Mouse (Mus musculus): ENCODE results near the gene Stard3. TPM values are rescaled to one million over a fixed set of nuclear protein-coding genes. Genes with fewer than 3 reads are reported as not detected.

Gene Stard3
- total RNA-seq, 2 experiments from 2014 or later = 34.1 to 36.8 TPM

- intact Hi-C loops (cut with DNase I) = no loop called here
- no peak for DNase-seq (ENCODE audit: low spot score in 2 of 2)
These were observed 58.9 kb downstream of the Stard3 start for GRCm38 (mm10) chr11:98417074-98417473.

- intact Hi-C loops (cut with DNase I) = no loop called here
- DNase-seq (ENCODE audit: low spot score in 2 of 2) = peak in 1 of 2 experiments; percentile 37
These were observed 60.1 kb downstream of the Stard3 start for GRCm38 (mm10) chr11:98418273-98418672.

GRCm38 (mm10) chr11:98418939-98419547, 60.9 kb downstream of the Stard3 start:
- intact Hi-C loops (cut with DNase I) = no loop called here
- DNase-seq (ENCODE audit: low spot score in 2 of 2) = no peak

DNA sequence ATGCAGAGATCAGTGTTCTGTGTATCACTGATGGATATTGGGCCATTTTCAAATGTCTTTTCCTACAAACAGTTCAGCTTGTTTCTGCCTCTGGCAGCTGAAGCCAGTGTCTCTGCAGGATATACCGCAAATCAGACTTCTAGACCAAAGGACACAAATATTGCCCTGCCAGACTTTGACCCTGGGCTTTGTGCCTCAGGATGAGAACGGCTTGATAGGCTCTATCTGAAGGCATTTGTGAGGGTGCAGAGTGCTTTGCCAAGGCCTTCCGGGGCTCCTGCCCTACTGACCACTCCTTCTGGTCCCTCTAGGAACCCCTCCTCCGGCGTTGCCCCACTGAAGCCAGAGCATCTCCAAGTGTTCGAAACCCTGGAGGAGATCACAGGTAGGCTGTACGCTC, 68.4 kb downstream of the Stard3 start:
- intact Hi-C loops (cut with DNase I) = no loop called here
- no peak for DNase-seq (ENCODE audit: low spot score in 2 of 2)

DNA sequence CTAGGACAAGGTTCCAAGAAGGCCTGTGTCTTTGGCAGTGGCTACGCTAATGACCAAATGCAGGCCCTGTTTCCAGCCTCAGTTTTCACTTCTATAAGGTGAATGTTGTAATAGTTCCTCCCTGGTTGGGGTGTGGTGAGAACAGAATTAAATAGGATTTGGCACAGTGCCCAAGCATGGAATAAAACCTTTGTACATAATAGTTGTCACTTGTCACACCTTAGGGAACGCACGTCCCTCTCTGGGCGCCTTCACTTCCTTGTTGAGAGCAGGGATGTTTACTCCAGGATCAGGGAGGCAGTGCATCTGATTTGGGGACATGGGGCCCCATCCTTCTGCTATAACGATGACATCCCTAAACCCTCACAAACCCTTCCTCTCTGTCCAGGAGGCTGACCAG, 70.3 kb downstream of the Stard3 start:
- intact Hi-C loops (cut with DNase I) = no loop called here
- no peak for DNase-seq (ENCODE audit: low spot score in 2 of 2)

Other genes with a start within 250 kb of the Stard3 start
- gene Fbxl20, start 208.0 kb upstream of the Stard3 start, total RNA-seq (2021) = 10 to 100 TPM; 35.5 to 39.4 TPM
- gene Med1, start 165.1 kb upstream of the Stard3 start, total RNA-seq (2021) = 10 to 100 TPM; 49.6 to 49.7 TPM
- gene Cdk12, start 155.3 kb upstream of the Stard3 start, total RNA-seq (2021) = 10 to 100 TPM; 35.2 to 38.8 TPM
- gene Neurod2, start 28.7 kb upstream of the Stard3 start, total RNA-seq (2021) = 10 to 100 TPM; 57.3 to 64.3 TPM
- gene Ppp1r1b, start 10.0 kb upstream of the Stard3 start, total RNA-seq (2021) = 100 to 1,000 TPM; 141 to 380 TPM
- 10 to 100 TPM in 1 of 2 experiments, 1 to 10 TPM in 1; 9.3 to 11.6 TPM for gene Tcap, start 25.4 kb downstream of the Stard3 start, total RNA-seq (2021)
- under 1 TPM; 0.39 to 0.73 TPM for gene Pnmt, start 28.1 kb downstream of the Stard3 start, total RNA-seq (2021)
- gene Pgap3, start 42.1 kb downstream of the Stard3 start, total RNA-seq (2021) = 10 to 100 TPM; 10.1 to 11.3 TPM
- 1 to 10 TPM; 1.8 to 2.4 TPM for gene Erbb2, start 54.1 kb downstream of the Stard3 start, total RNA-seq (2021)
- gene Mien1, start 80.6 kb downstream of the Stard3 start, total RNA-seq (2021) = 100 to 1,000 TPM; 119 to 120 TPM
- gene Grb7, start 88.0 kb downstream of the Stard3 start, total RNA-seq (2021) = 1 to 10 TPM; 2.4 to 2.7 TPM
- gene Ikzf3, start 187.7 kb downstream of the Stard3 start, total RNA-seq (2021) = under 1 TPM in 1 of 2 experiments, not detected in 1; 0.78 TPM
- not detected for gene Zpbp2, start 192.7 kb downstream of the Stard3 start, total RNA-seq (2021)
- gene Ormdl3, start 229.0 kb downstream of the Stard3 start, total RNA-seq (2021) = 10 to 100 TPM; 48.9 TPM
- gene Lrrc3c, start 239.9 kb downstream of the Stard3 start, total RNA-seq (2021) = not detected